Mouse (Mus musculus): ENCODE results near the gene Ksr1.

Ksr1 gene

DNA sequence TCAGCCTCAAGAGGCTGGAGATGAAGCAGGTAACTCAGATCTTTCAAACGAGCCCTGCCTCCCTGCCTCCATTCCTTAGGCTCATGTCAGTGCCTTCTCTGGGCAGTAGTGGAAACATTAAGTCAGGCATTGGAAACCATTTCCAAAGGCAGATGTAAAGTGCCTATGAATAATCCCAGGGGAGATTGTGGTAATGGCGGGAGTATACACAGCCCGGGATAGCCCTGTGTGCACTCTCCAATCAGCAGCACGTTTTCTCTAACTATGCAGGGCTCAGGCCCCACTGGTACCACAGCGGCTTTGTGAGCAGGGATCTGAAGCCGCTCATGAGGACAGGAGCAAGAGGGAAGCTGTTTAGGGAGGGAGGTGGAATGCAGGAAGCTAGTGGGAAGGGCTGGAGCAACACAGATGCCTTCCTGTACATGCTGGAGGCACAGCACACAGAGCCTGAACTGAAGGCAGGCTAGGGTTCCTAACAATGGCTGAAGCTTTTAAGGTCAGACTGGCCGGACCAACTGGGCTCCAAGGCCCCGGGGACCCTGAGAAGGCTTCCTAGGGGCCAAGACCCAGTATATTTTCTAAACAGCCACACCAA is 99.5 kb downstream of the Ksr1 start:
- no peak for DNase-seq (ENCODE audit: extremely low spot score, low spot score)

DNA sequence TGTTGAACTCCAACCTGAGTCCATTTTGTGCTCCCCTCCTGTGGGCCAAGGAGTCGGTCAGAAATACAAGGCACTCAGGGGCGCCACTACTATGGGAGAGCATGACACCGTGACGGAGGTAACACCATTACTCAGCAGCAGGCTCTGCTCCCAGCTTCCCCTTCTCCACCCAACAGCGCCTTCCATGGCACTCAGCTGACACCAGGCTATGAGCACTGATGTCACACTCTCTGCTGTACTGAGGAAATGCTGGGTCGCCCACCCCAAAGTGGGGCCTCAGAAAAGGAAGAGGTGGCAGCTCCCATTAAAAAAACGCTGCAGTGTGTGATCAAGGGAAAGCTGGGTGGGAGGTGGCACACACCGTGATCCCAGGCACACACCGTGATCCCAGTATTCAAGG is 101.0 kb downstream of the Ksr1 start:
- DNase-seq (ENCODE audit: extremely low spot score, low spot score), result no peak

DNA sequence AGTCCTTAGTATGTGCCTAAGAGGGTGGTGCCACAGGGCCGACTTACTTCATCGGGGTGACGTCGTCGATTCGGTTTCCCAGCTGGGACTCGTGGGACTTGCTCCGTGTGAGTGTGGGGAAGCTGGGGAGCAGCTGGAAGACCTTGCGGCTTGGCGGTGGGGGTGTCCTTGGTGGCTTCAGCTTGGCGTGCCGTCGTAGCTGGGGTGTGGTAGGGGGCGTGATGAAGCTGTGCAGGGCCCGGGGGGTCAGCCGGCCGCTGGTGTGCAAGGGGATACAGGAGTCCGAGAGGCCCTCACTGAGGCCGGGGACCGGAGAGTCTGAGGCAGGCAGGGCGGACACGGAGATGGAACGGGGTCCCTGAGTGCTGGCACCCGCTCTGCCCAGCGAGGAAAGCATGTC is 101.4 kb downstream of the Ksr1 start:
- no peak for DNase-seq (ENCODE audit: extremely low spot score, low spot score)

DNA sequence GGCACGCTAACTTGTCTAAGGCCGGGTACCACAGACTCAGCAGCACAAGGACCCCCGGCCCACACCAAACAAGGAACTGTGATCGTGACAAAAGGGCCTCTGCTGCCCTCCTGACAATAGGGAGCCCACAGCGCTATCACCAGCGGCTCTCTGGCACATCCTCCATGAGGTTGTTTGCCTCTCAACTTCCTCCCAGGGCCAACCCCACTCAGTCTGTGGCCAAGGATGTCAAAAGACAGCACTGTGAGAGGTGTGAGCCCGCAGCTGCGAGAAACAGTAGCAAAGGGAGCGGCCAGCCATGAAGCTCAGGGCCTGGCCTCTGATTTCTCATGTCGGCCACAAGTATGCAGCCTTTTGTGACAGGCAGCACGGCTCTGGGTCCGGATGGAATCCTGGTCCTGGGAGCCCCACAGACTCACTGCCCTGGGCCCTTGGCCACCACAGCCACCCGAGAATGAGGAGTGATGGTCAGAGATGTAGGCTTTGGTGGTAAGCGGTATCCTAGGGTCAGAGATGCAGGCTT is 104.2 kb downstream of the Ksr1 start:
- DNase-seq (ENCODE audit: extremely low spot score, low spot score), result no peak

DNA sequence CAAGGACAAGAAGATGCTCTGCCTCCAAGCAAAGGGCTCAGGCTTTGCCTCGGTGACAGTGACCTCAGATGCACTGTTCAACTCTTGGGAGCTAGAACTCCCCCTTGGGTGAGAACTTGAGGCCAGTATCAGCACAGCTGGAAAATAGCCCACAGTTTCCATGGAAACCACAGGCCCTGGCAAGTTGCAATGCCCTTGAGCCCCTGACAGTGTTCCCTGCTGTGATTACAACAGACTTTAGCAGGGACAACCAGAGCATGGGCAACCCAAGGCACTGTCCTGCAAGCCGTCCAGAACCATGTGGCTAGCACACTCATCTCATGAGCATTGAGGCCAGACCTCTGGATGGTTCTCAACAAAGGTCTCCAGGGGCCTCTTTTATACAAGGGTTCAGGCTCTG is 106.7 kb downstream of the Ksr1 start:
- DNase-seq (ENCODE audit: extremely low spot score, low spot score), result no peak

DNA sequence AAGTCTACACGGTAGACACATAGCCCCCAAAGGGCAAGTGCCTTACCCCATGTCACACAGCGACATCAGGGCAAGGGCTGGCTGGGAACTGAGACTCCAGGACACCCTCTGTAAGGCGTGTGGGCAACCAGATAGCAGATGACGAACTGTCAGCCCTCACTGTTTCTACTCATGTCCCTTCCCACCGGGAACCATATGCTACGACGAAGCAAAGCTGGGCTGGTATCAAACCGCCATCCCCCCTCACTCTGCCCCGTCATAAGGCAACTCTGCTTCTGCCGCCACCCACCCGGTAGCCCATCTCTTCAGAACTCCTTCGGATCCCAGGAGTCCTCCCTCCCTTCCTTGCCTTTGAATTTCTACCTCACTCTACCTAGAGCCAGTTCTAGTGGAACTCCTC is 108.7 kb downstream of the Ksr1 start:
- DNase-seq (ENCODE audit: extremely low spot score, low spot score), result no peak

DNA sequence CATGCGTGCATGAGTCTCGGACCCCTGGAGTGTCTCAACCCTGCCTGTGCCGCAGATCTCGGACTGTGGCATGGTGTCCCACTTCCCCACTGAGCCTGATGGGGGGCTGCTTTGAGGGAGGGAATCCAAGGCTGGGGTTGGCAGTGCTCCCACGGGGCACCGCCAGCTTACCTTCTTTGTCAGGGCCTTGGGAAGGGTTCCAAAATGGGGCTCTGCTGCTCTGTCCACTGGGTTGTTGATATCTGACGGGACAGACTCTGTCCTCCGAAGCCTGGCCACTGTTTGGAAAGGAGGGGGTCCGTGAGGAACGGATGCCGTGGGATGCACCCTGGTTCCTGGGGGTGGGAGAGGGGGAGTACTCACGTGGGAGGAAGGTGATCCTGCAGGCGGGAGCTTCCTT is 109.9 kb downstream of the Ksr1 start:
- no peak for DNase-seq (ENCODE audit: extremely low spot score, low spot score)

DNA sequence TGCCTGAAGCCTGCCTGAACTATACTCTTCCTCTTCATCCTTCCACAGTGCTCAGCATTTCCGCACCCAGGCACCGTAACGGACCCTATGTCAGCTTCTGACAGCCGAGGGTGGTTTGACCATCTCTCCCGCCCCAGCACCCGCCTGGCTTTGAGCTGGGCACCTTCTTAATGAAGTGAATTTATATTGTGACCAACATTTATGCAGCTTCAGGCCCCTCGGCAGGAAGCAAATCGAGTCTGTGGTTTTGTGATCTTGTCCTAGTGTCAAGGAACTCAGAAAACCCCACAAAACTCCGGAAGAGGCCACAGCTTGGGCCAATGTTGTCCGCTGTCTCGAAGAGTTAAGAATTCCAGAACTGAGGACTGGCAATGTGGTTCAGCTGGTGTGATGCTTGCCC is 112.6 kb downstream of the Ksr1 start:
- no peak for DNase-seq (ENCODE audit: extremely low spot score, low spot score)

DNA sequence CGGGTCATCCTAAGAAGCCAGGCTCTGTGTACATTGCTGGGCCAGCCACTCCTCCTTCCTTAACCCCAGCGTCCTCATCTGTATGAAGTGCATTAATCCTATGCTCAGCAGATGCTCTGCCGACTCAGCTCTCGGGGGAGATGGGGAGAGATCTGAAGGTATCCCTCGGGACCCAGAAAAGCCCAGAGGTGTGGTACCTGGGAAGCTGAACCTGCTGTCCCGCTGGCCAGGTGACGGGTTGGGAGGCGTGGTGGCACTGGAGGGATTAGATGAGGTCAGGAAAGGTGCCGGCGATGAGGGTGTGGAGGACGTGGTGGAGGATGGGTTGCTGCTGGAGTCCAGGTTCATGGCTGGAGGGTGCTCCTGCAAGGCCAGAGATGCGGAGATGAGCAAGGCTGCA is 113.2 kb downstream of the Ksr1 start:
- no peak for DNase-seq (ENCODE audit: extremely low spot score, low spot score)

DNA sequence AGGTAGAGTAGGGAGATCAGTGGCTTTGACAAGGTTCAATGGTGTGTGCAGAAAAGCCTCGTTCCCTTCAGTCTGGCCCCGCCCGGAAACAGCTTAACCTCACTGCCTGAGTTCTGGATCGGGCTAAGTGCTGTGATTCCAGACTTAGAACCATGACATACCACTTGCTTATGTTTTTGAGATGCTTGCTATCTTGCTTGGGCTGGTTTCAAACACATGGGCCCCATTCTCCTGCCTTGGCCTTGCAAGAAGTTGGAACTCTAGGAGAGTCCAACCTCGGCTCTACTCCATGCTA is 114.8 kb downstream of the Ksr1 start:
- no peak for DNase-seq (ENCODE audit: extremely low spot score, low spot score)

DNA sequence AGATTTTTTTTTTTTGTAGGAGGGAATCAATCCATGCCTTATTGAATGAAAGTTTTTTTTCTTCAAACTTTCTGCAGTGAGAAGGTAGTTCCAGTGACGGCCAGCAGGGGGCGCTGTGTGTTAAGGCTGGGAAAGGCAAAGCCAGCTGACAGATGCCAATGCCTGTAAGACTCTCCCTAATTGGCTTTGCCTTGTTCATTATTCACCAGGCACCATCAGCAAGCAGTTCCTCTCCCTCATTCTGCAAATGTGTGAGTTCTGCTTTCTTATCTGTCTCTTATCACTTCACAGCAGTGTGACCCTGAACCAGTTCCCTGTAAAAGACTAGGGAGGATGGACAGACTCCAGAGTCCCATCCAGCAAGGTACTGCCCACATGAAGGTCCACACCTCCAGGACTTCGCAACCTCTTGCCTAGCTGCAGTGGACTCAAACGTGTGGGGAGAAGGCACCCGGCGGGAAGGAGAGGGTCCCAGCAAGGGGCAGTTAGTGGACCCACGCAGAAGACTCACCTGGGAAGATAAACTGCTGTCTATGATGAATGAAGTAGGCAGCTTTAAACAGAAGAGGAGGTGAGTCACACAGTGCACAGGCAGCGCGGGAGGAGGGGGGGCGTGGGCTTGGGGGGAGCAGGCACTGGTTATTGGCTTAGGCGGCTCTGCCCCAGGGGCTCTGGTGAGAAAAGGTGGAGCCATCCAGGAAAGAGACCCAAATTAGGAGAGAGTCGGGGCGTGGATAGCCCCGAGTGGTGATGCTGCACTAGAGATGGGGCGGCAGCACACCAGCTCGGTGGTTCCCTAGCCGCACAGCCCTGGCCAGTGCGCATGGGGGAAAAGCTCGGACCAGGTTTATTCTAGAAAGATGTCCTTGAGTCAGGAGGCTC is 115.4 kb downstream of the Ksr1 start:
- peak; percentile 86 for DNase-seq (ENCODE audit: extremely low spot score, low spot score)

DNA sequence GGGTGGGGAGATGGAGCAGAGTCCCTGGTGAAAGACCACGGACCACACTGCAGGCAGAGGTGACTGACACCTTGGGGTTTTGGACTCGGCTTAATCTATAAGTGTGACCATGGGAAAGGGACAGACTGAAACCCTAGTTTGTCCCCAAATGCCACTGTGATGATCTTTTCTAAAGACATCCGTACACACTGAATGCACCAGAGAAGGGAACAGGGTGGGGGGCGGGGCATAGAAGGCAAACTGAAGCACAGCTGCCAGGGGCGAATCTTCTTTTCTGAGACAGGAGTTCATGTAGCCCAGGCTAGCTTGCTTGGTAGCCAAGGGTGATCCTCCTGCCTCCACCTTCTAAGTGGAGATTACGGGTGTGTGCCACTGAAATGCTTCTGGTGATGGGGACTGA is 122.5 kb downstream of the Ksr1 start:
- no peak for DNase-seq (ENCODE audit: extremely low spot score, low spot score)

DNA sequence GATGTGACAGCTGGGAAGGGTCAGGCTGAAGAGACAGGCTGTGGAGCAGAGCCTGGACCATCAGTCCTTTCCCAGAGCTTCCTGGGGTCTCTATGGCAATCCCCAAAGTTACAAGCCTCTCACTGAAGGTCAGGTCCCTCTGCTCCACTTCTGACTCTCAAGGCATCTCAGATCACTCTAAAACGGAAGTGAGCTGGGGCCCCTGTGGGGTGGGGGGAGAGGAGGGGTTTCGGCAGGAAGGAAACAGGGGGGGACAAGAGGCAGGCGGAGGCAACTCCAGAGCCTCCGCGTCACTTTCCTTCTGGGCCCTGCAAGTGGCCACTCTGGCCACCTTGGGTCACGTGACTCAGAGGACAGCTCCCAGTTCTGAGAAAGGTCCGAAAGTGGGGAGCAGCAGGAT is 122.9 kb downstream of the Ksr1 start:
- DNase-seq (ENCODE audit: extremely low spot score, low spot score), result peak; percentile 39

DNA sequence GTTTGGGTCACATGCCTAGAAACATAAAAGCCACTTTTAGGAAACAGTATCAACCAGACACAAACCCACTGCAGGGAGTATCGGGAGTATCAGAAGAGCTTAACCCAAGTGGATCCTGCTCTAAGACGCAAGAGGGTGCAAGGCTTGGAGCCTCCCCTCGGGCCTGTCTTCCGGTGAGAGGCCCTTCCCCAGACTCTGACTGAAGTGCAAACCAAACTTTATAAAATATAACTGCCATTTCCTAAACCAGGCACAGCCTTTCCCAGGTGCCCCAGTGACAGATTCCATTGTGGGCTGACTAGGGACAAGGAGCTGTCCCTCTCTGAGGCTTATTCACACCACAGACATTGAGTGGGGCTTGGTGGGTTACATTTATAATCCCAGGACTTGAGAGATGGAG is 123.4 kb downstream of the Ksr1 start:
- DNase-seq (ENCODE audit: extremely low spot score, low spot score), result no peak

DNA sequence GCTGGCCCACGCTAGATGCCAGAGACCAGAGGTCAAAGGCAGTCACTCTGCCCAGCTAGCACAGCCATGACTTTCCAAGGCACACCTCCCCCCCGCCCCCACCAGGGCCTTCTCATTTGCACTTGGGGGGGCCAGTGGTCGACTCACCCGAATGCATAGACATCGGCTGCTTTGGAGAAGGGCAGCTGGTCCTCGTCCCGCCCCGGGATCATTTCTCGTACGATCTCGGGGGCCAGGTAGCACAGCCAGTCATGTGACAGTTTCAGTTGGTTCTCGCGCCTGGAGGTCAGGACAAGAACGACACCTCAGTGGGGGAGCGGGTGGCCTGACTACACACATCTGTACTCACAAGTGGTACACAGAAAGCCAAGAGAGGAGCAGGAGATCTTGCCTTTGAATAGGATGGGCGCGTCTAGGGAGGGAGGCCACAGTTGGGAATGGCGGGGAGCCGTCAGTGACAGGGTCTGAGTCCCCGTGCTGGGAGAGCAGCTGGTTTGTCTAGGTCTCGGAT is 125.6 kb downstream of the Ksr1 start:
- DNase-seq (ENCODE audit: extremely low spot score, low spot score), result no peak

DNA sequence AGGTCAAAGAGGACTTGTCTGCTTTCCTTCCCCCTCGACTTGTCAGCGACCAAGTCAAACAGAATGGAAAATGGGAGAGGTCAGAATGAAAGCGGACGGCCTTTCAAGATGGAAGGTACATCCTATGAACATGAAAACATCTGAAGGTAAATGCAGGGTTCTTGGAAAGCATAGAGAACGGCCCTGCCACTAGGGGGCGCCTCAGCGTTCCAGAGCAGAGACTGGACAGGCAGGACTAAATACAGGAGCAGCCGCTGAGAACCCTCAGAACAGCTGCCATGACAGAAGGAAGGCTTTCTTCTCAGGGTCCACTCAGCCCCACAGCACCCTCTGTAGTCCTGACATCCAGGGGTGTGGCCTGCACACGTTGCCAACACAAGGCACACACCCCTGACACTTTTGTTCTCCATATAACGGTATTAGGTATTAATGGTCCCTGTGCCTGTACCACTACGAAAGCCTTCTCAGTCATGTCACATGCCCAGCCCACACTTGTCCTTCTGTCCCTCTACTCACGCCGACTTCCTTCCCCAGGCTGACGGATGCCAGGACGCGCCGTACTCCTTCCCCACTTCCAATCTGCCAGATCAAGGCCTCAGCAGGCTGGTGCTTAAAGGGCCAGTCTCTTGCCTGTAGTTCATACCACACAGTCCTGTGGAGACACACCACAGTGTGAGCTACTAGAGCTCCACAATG is 126.2 kb downstream of the Ksr1 start:
- no peak for DNase-seq (ENCODE audit: extremely low spot score, low spot score)

DNA sequence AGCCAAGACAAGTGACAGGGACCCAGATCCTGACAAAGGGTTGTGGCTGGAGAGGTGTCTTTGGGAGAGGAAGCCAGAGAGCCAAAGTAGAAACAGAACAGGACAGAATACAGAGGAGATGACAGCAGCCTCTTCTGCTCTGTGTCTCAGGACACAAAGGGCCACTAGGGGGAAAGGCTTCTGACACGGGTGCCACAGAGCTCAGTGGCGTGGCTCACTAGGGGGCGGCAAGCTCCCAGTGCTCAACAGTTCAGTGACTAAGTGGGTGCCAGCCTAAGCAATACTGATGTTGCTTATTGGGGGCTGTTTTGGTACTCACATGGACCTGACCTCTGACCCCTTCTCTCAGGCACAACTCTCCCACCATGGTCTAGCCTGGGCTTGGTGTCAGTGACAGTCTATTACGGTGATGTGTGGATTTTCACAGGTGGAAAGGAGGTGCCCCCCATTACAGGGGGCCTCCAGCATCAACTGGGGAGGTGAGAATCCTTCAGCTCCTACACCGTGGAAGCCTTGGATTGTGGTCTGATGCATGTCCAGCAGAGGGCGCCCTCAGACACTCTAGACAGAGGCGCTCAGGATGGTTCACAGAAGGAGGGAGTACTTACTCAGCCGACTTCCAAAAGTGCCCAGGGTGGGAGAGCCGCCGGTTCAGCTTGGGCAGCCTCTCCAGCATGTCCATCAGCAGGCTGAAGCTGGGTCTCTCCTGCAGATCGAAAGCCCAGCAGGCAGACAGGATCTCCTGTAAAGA is 127.1 kb downstream of the Ksr1 start:
- DNase-seq (ENCODE audit: extremely low spot score, low spot score), result peak; percentile 69

DNA sequence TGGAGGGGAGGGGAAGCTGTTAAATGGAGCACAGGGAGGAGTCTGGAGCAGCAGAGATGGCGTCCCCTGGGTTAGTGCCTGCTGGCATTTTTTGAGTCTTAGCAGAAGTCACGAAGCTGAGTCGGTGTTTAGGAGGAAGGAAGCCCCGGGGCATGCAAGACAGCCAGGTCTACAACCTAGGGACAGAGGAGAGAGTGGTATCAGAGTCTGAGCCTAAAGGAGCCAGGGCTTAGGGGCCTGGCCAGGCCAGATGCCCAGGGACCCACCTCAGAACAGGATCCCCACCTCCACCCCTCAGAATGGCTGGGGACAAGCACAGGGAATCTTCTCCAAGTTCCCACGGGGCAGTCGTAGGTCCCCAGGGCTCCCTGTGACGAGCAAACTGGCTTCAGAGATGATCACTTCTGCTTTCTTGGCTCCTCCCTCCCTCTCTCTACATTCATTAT is 129.0 kb downstream of the Ksr1 start:
- no peak for DNase-seq (ENCODE audit: extremely low spot score, low spot score)

DNA sequence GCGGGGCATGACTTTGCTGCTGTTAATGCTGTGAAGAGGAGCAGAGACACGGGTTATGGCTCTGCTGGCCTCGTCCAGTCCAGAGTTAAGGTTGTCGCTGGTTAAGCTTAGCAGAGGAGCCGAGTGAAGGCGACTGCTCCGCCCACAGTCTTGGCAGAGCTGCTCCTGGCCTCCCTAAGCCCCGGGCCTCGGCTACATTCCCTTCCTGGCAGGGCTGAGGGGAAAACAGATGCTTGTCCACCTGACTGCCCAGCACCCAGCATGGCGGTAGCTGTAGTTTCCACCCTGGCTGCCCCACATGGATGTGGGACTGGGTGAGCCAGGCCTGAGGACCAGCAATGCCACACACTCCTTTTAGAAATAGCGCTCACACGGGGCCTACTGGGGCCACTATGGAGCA is 130.0 kb downstream of the Ksr1 start:
- no peak for DNase-seq (ENCODE audit: extremely low spot score, low spot score)

DNA sequence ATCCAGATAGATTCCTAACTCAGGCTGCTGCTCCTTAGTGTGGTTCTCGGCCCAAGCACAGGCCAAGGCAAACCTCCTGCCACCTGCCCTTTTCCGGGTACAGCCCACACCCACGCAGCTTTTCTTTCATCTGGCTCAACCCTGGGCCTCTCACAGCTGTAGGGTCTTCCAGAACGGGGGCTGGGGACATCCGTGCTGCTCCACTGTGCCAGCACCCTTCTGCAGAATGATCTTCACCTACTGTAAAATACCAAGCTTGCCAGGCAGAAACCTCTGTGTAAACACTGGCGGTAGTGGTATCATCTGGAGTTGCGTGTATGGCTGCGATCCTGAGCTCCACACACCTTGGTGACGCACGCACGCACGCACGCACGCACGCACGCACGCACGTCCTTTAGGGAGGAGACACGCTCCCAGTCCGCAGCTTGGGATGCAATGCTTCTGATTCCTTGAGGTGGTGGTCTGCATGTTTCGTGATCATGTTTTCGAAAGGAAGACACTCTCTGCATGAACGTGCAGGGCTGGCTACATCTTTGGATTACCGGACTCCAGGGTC is 130.5 kb downstream of the Ksr1 start:
- no peak for DNase-seq (ENCODE audit: extremely low spot score, low spot score)

DNA sequence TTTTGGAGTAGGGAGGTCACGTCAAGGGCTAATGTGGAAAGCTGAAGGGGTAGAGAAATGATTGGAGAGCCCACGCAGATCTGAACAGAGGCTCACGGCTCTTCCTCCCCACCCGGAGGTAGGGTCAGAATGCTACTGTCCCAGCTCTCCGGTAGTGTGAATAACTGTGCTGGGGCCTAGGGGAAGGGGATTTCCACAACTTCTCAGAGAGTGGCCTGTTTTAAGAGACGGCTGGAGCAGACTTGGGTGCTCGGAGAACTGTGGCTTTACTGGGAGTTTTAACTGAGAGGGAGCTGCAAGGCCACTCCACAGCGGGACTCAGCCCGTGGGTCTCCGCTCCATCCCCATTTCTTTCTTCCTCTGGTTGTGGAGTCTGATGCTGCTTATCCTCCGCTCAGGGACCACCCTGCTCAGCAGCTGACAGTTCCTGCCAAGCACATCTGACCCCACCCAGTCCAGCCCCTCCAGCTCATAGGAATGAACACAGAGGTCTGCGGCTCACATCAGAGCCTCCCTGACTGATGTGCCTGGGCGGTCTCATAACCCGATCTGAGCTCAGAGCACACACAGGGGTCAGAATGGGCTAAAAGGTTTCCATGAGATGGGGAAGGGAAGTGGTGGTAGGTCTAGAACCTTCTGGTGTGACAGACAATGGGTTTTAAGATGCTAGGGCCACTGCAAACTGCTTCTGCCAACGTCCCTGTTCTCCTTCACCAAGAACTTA is 131.4 kb downstream of the Ksr1 start:
- no peak for DNase-seq (ENCODE audit: extremely low spot score, low spot score)

All from neural tube, embryonic 10.5 days (tissue).